Mouse (Mus musculus) spleen, adult 18-20 months (tissue): Measurements from ENCODE around the gene H2-Q7.
A peak's percentile ranks its signal among the peaks of the same experiment; 100 is the strongest.
"Not testable (repeated sequence)": the region's sequence is repeated elsewhere in the genome, so short reads cannot be mapped to it uniquely, and the experiment has no call there.

Experiments used
- DNase-seq, 2 experiments: peaks; one replicate each; pipeline ENCODE4 v3.0.0; 2022; ENCODE audit warnings: mixed read lengths in 2 of 2

H2-Q7 gene

DNA sequence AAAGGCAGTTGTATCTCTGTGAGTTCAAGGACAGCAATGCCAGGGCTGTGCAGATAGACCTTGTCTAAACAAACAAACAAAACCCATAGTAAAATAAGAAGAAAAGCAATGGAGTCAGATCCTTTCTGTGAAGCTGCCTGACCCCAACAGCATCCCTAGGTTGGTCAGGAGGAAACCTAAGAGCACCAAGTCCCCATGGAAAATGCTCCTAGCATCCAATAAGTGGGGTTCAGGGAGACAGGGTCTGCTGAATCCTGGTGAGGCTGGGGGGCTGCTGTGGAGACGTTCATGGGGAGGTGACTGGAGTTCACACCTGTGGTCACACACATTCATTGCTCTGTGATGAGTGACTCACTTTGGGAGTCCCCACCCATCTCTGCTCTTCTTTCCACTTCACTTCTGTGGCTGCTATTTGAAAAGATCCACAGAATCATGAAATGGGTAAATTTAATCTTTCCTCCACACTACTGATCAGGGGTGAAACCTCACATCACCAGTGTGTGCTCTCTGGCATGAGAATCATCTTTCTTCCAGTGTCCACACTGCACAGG is 1.5 kb upstream of the H2-Q7 start:
- not testable (repeated sequence) for DNase-seq

GRCm38 (mm10) chr17:35438395-35438794 is 560 bp upstream of the H2-Q7 start:
- DNase-seq = not testable (repeated sequence)

DNA sequence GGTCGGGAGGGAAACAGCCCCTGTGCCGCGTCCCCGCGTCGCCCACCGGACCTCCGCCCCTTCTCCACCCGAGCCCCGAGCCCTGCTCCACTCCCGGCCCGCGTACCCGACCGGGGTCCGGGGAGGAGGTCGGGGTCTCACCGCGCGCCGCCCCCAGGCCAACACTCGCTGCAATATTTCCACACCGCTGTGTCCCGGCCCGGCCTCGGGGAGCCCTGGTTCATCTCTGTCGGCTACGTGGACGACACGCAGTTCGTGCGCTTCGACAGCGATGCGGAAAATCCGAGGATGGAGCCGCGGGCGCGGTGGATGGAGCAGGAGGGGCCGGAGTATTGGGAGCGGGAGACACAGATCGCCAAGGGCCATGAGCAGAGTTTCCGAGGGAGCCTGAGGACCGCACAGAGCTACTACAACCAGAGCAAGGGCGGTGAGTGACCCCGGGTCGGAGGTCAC is 366 bp downstream of the H2-Q7 start:
- peak in 1 of 2 experiments; percentile 62 for DNase-seq

- DNase-seq = peak in 1 of 2 experiments; percentile 22
Observed at GRCm38 (mm10) chr17:35439925-35440645, 1.1 kb downstream of the H2-Q7 start.

DNA sequence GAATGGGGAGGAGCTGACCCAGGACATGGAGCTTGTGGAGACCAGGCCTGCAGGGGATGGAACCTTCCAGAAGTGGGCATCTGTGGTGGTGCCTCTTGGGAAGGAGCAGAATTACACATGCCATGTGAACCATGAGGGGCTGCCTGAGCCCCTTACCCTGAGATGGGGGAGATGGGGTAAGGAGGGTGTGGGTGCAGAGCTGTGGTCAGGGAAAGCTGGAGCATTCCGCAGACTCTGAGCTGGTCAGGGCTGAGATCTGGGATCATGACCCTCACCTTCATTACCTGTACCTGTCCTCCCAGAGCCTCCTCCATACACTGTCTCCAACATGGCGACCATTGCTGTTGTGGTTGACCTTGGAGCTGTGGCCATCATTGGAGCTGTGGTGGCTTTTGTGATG is 3.4 kb downstream of the H2-Q7 start:
- not testable (repeated sequence) for DNase-seq

DNA sequence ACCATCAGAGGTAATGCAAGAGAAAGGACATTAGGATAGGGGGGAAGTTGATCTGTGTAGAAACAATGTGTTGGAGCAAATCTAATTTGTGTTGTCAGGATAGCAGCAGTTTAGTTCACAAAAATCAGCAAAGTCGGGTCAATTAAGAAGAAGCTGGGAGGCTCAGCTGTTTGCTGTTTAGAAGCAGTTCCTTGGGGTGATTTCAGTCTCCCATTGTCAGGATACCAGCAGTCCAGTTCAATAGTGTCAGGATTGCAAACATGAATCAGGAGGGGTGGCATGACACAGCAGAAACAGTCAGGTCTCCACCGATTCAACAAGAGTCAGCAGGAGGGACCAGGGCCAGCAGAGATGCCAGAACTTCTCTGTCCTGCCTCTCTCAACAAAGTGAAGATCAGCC is 5.6 kb downstream of the H2-Q7 start:
- DNase-seq = not testable (repeated sequence)

- not testable (repeated sequence) for DNase-seq
Observed at GRCm38 (mm10) chr17:35458247-35458646, 19.3 kb downstream of the H2-Q7 start.

DNA sequence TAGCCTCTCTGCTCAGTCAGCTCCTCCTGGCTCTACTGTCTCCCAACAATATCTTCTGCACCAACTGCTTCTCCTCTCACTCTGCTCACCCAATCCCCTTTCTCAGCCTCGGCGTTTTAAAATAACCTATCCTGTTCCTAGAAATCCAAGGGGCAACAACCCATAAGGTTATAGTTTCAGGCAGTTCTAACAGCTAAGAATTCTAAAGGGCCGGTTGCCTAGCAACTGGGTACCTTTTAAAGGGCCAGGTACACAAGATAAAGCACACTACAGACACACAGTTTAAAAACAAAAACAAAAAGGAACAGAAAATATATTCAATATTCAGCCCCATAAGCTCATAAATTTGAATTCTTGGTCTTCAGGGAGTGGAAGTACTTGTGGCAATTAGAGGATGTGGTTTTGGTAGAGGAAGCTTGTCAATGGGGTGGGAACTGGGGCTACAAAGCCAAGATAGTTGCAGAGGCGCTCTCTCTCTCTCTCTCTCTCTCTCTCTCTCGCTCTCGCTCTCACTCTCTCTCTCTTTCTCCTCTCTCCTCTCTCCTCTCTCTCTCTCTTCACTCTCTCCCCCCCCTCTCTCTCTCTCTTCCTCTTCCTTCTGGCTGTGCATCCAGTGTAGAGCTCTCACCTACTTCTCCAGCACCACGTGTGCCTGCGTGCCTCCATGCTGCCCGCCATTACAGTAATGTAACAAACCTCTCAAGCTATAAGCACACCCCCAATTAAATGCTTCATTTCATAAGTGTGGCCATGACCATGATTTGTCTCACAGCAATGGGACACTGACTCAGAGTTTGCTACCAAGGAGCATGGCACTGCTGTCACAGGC is 21.8 kb downstream of the H2-Q7 start:
- DNase-seq = not testable (repeated sequence)

DNA sequence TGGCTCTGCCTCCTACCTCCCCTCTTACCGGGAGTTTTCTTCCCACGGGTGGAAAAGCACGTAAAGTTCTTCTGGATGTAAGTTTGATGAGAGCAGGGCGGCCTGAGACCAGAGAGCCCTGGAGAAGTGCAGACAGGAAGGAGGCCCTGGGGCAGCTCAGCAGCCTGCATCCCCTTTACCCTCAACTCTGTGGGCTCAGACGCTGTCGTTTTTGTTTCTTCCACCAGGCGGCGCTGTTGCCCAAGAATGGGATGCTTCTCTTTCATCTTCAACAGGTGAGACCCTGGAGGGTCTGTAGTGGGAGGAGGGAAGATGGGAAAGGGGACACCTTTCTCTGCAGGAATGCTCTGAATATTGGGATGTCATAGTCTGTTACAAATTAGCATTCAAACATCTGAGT is 26.7 kb downstream of the H2-Q7 start:
- peak in 1 of 2 experiments; percentile 22 for DNase-seq

- not testable (repeated sequence) for DNase-seq
Observed at GRCm38 (mm10) chr17:35468936-35469335, 30.0 kb downstream of the H2-Q7 start.

DNA sequence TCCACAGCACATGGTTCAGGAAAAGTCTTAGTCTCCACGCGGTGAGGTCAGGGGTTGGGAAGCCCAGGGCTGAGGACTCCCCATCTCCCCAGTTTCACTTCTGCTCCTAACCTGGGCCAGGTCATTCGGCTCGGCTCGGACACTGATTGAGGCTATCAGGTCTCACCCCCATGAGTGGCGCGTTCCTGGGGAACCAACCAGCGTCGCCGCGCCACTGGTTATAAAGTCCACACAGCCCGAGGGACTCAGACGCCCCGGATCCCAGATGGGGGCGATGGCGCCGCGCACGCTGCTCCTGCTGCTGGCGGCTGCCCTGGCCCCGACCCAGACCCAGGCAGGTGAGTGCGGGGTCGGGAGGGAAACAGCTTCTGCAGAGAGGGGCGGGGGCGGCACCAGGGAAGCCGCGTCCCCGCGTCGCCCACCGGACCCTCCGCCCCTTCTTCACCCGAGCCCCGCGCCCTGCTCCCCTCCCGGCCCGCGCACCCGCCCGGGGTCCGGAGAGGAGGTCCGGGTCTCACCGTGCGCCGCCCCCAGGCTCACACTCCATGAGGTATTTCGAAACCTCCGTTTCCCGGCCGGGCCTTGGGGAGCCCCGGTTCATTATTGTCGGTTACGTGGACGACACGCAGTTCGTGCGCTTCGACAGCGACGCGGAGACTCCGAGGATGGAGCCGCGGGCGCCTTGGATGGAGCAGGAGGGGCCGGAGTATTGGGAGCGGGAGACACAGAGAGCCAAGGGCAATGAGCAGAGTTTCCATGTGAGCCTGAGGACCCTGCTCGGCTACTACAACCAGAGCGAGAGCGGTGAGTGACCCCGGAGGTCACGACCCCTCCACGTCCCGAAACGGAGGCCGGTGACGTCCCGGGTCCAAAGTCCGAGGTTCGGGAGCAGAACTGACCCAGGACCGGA is 31.1 kb downstream of the H2-Q7 start, which contains the start of gene H2-Q10:
Gene H2-Q10 (plus strand): TSS at position 248 of the 910 bp plus-strand sequence.
- DNase-seq = peak in 1 of 2 experiments; percentile 5

- DNase-seq = peak; percentile 20 to 62
Observed at GRCm38 (mm10) chr17:35484066-35484465, 45.1 kb downstream of the H2-Q7 start.

GRCm38 (mm10) chr17:35485702-35486101 is 46.7 kb downstream of the H2-Q7 start:
- no peak for DNase-seq

GRCm38 (mm10) chr17:35486726-35487125 is 47.8 kb downstream of the H2-Q7 start:
- DNase-seq = no peak

GRCm38 (mm10) chr17:35488041-35488440 is 49.1 kb downstream of the H2-Q7 start:
- DNase-seq = no peak

DNA sequence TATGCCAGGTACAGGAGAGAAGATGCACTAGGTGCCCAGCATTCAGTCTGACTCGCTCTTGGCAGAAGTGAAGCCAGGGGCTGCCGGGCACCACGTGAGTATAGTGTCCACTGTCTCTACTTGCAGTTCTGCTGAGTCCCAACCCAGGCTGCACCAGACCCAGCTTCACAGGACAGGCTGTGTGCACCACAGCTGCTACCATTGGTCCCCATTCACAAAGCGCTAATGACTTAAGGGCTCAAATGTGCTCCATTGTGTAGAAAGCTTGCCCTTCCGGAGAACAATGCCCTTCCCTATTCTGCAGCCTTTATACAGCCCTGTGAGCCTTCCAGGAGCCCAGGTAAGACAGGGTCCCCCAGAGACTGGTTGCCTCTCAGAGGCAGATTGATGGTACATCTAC is 51.4 kb downstream of the H2-Q7 start:
- no peak for DNase-seq
